Mouse (Mus musculus) small intestine, adult 2 months (tissue): ENCODE measurements at regions not wholly inside any gene's neighbourhood (a gene's known extent, or its start where the extent isn't known, plus 50 kb on each side); places are given as distances from the start of the nearest gene placed in this dataset.
A peak's percentile ranks its signal among the peaks of the same experiment; 100 is the strongest.

Source experiments
- H3K27ac ChIP-seq: fragments of 200-500 bp; 2 replicates; pipeline ENCODE4 v1.5.1; 2012; ENCODE audit warnings: low read depth, low read length, control low read depth, inconsistent platforms; ENCODE audit not compliant: insufficient read depth
- H3K27me3 ChIP-seq: fragments of 200-500 bp; 2 replicates; pipeline ENCODE4 v1.6.1; 2012; ENCODE audit warnings: mild to moderate bottlenecking, moderate library complexity, low read length, inconsistent platforms; ENCODE audit not compliant: control insufficient read depth, insufficient read depth
- H3K36me3 ChIP-seq: fragments of 200-500 bp; 2 replicates; pipeline ENCODE4 v1.6.1; 2012; ENCODE audit warnings: mild to moderate bottlenecking, low read length, control low read depth, inconsistent platforms; ENCODE audit not compliant: control insufficient read depth, insufficient read depth
- H3K4me1 ChIP-seq: fragments of 200-500 bp; 2 replicates; pipeline ENCODE4 v1.6.1; 2012; ENCODE audit warnings: low read length, inconsistent platforms, mixed read lengths; ENCODE audit not compliant: control insufficient read depth, insufficient read depth, insufficient read length
- H3K4me3 ChIP-seq: fragments of 200-500 bp; 2 replicates; pipeline ENCODE4 v1.5.1; 2012; ENCODE audit warnings: low read depth, mild to moderate bottlenecking, control low read depth, inconsistent platforms, low read length, moderate library complexity
- CTCF ChIP-seq: fragments of 200-500 bp; IDR thresholded peaks from 2 replicates; pipeline ENCODE4 v1.5.1; 2012; ENCODE audit warnings: low read depth, mild to moderate bottlenecking, control low read depth, inconsistent platforms, low read length, moderate library complexity, mixed read lengths; ENCODE audit not compliant: insufficient replicate concordance, insufficient read length; ENCODE audit errors: extremely low read depth
- POLR2A ChIP-seq: fragments of 200-500 bp; IDR thresholded peaks from 2 replicates; pipeline ENCODE4 v1.6.1; 2012; ENCODE audit warnings: low read depth, mild to moderate bottlenecking, control low read depth, inconsistent platforms, low read length, moderate library complexity
- WGBS: fragments of 180-500 bp; shearing (Covaris S2); methylation state at CpG from one replicate; pipeline ENCODE4 v1.1.7; 2018; 5-methylcytosine and 5-hydroxymethylcytosine counted together

GRCm38 (mm10) chr9:23576314-23576713 is 353.4 kb downstream of the Bmper start:
- Histone ChIP-seq H3K27me3 (no peaks in the 10 kb centered on the region), H3K36me3 (no peaks in the 10 kb centered on the region), H3K4me3 (no peak overlapping the region), H3K27ac (no peak overlapping the region), H3K4me1 (no peaks in the 10 kb centered on the region)
- no peak for TF ChIP-seq POLR2A
- no peak for TF ChIP-seq CTCF
- WGBS: 79% methylated on average over 2 of the region's 2 CpGs

GRCm38 (mm10) chr9:23580155-23580554 is 357.3 kb downstream of the Bmper start:
- H3K4me1 ChIP-seq: no peaks in the 10 kb centered on the region
- TF ChIP-seq CTCF (no peak), POLR2A (no peak)
- WGBS: 58% methylated on average over 6 of the region's 6 CpGs
- H3K4me3 ChIP-seq: no peak overlapping the region
- no peaks in the 10 kb centered on the region for H3K27me3 ChIP-seq
- H3K27ac ChIP-seq: no peak overlapping the region
- no peaks in the 10 kb centered on the region for H3K36me3 ChIP-seq

GRCm38 (mm10) chr9:23581039-23581606 is 358.2 kb downstream of the Bmper start:
- Histone ChIP-seq H3K27me3 (no peaks in the 10 kb centered on the region), H3K27ac (no peak overlapping the region), H3K4me1 (no peaks in the 10 kb centered on the region), H3K4me3 (no peak overlapping the region), H3K36me3 (no peaks in the 10 kb centered on the region)
- TF ChIP-seq POLR2A (no peak), CTCF (peak; percentile 37; the same call in 1 of the 2 replicates)
- WGBS: 19% methylated on average over 6 of the region's 6 CpGs

- Histone ChIP-seq H3K4me3 (no peak overlapping the region), H3K27me3 (no peaks in the 10 kb centered on the region), H3K27ac (no peak overlapping the region), H3K4me1 (no peaks in the 10 kb centered on the region), H3K36me3 (no peaks in the 10 kb centered on the region)
- TF ChIP-seq CTCF (no peak), POLR2A (no peak)
Observed at GRCm38 (mm10) chr9:23584561-23584960, 361.7 kb downstream of the Bmper start.

- no peaks in the 10 kb centered on the region for H3K36me3 ChIP-seq
- no peak overlapping the region for H3K4me3 ChIP-seq
- H3K4me1 ChIP-seq: no peaks in the 10 kb centered on the region
- WGBS: 50% methylated on average over 2 of the region's 2 CpGs
- H3K27me3 ChIP-seq: no peaks in the 10 kb centered on the region
- H3K27ac ChIP-seq: no peak overlapping the region
- TF ChIP-seq POLR2A: no peak
Observed at GRCm38 (mm10) chr9:23589024-23589423, 366.1 kb downstream of the Bmper start.

- no peak overlapping the region for H3K4me3 ChIP-seq
- no peaks in the 10 kb centered on the region for H3K36me3 ChIP-seq
- H3K27ac ChIP-seq: no peak overlapping the region
- TF ChIP-seq POLR2A: no peak
- TF ChIP-seq CTCF: no peak
- no peaks in the 10 kb centered on the region for H3K4me1 ChIP-seq
- H3K27me3 ChIP-seq: no peaks in the 10 kb centered on the region
Observed at GRCm38 (mm10) chr9:23591906-23592305, 369.0 kb downstream of the Bmper start.

- Histone ChIP-seq H3K36me3 (no peaks in the 10 kb centered on the region), H3K4me3 (no peak overlapping the region), H3K27me3 (no peaks in the 10 kb centered on the region), H3K4me1 (no peaks in the 10 kb centered on the region), H3K27ac (no peak overlapping the region)
- WGBS: 88% methylated on average over 2 of the region's 2 CpGs
- no peak for TF ChIP-seq POLR2A
- no peak for TF ChIP-seq CTCF
Observed at GRCm38 (mm10) chr9:23600623-23601022, 377.7 kb downstream of the Bmper start.
